Mouse (Mus musculus): ENCODE results near the gene Ccdc103.

- no peak for TF ChIP-seq JUND (IDR thresholded peaks at IDR 0.05; ENCODE audit: low read depth, low read length)
- no peak for TF ChIP-seq GATA1 (IDR thresholded peaks at IDR 0.05; ENCODE audit: low read depth, low read length)
- no peak for TF ChIP-seq POLR2A (IDR thresholded peaks at IDR 0.05; ENCODE audit: control insufficient read depth in 1 of 2, insufficient read depth in 1 of 2, low read depth in 1 of 2, low read length in 2 of 2, poor library complexity in 1 of 2)
- no peak for TF ChIP-seq CTCF (IDR thresholded peaks at IDR 0.05 in 2 of 3, conservative IDR thresholded peaks at IDR 0.05 in 1 of 3; ENCODE audit: control insufficient read depth in 1 of 3, insufficient read depth in 1 of 3, low read depth in 2 of 3, low read length in 3 of 3, poor library complexity in 1 of 3, severe bottlenecking in 1 of 3)
- no peak for TF ChIP-seq ETS1 (IDR thresholded peaks at IDR 0.05; ENCODE audit: low read depth, low read length)
- no peak for TF ChIP-seq KAT2A (conservative IDR thresholded peaks at IDR 0.05; ENCODE audit: low read depth, low read length)
- TF ChIP-seq HCFC1 (IDR thresholded peaks at IDR 0.05; ENCODE audit: low read depth, low read length), result no peak
- no peak for TF ChIP-seq MAX (IDR thresholded peaks at IDR 0.05; ENCODE audit: low read length)
- TF ChIP-seq TBP (IDR thresholded peaks at IDR 0.05; ENCODE audit: low read depth, low read length), result no peak
- TF ChIP-seq MAFK (IDR thresholded peaks at IDR 0.05; ENCODE audit: borderline replicate concordance, low read depth, low read length), result no peak
- no peak for TF ChIP-seq USF1 (IDR thresholded peaks at IDR 0.05; ENCODE audit: low read depth, low read length)
- TF ChIP-seq EP300 (IDR thresholded peaks at IDR 0.05; ENCODE audit: low read depth in 1 of 2, low read length in 2 of 2), result no peak
- no peak for TF ChIP-seq POLR2AphosphoS2 (IDR thresholded peaks at IDR 0.05; ENCODE audit: low read length)
Measured at GRCm38 (mm10) chr11:102859933-102860332, 21.1 kb upstream of the Ccdc103 start.

Measured in MEL (cell line).